Mouse (Mus musculus) kidney, postnatal 10 days (tissue): Measurements from ENCODE around the gene Ppp2r5d.

Source experiments
- DNase-seq: peaks from one replicate; pipeline ENCODE4 v3.0.0; 2021; ENCODE audit warnings: mixed read lengths

Ppp2r5d gene

DNA sequence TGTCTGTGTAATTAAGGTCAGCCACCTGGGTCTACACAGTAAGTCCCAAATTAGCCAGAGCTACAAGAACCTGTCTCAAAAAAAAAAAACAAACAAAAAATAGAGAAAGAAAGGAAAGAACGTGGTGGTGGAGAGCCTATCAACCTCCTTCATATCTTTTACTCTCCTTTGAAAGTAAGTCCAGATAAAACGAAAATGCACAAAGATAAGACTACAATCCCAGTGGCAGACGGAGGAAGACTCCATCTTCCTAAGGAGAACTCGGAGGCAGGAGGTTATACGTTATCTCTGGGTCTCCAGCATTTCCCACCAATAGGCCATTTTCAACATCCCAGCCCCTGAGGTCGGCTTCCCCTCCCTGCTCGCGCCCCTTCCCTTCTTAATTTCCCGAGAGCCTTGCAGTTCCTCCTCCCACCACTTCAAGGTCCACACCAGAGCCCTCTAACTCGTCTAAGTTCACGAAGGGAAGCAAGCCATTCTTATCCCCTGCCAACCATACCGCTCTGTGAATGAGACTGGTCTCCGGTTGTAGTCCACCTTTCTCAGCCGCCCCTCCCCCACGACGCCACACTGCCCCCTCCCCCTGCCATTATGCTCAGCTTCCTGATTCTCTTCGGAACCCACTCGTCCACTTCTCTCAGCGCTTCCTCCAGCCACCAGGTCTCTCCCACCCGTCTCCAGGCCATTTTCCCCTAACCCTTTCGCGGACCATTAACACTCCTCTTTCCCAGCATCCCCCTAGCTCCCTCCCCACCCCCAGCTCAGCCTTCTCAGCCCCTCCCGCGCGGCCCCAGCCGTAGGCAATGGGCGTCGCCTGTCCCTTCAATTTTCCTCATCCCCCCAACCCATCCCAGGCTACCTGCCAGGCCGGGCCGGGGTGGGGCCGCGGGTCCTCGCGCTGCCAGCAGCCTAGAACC is 24.8 kb downstream of the Ppp2r5d start:
- DNase-seq: peak; percentile 79

DNA sequence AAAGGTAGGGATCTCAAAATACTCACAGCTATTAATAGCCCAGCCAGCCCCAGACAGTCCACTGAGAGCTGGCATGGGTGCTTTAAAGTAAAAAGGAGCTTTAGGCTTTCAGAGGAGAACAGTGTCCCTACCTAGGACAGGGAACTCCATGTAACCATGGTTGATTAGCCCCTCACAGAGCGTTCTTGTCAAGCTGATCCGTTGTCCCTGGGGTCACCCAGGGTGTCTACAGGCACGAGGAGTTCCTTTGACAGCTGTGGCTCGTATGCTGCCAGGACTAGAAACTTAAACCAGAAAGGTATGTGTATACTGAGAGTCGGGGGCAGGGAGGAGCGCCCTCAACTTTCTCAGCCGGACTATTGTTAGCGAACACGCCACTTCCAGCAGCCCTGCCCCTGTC is 26.0 kb downstream of the Ppp2r5d start:
- DNase-seq: no peak

DNA sequence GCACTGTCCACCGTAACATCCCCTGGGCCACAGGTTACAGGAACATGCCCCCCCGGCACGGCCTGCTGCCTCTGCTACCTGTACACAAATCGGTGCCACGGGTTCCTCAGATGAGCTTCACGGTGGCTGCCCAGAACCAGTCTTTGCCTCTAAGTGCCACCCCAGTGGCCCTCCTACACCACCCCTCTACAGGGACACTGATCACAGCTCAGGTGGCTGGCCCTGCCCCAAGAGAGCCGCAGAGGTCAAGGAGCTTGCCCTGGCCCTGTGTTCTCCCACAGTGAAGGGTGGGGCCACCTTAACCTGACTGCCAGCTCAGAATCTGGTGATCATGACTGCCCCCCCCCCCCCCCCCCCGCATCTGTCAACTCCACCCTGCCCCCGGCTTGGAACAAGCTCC is 26.5 kb downstream of the Ppp2r5d start, which contains the start of gene Mea1:
TSS of gene Mea1 (plus strand) at position 378 of the 400 bp plus-strand sequence.
- no peak for DNase-seq

DNA sequence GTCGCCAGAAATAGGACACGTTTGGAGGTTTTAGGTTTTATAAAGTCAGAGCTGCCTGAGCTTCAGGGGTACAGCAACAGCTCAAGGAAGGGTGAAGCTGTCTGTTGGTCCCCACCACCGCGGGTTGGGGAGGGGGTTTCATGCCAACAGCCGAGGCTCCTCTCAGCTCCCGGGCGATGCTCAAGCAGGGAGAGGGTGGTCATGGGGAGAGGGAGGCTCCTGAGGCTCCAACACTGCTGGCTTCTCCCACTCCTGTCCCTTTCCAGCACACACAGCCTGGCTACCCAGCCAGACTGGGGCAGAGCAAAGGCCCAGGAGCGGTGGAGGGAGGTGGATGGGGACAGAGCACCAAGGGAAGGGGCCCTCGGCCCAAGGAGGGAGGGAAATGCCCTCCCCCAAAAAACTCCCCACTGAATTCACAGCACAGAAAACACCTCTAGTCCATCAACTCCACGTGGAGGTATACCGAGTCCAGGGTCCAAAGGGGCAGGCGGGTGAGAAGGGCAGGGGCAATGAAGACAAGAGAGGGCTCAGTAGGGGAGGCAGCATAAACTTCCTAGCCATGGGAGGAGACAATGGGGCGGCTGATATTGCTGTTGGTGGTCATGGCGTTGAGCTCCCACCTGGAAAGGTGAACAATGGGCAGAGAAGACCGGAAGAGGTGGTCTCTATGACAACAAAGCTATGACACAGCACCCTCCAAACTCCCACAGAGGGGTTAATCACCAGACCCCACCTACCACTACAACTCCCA is 30.2 kb downstream of the Ppp2r5d start:
- DNase-seq: no peak

DNA sequence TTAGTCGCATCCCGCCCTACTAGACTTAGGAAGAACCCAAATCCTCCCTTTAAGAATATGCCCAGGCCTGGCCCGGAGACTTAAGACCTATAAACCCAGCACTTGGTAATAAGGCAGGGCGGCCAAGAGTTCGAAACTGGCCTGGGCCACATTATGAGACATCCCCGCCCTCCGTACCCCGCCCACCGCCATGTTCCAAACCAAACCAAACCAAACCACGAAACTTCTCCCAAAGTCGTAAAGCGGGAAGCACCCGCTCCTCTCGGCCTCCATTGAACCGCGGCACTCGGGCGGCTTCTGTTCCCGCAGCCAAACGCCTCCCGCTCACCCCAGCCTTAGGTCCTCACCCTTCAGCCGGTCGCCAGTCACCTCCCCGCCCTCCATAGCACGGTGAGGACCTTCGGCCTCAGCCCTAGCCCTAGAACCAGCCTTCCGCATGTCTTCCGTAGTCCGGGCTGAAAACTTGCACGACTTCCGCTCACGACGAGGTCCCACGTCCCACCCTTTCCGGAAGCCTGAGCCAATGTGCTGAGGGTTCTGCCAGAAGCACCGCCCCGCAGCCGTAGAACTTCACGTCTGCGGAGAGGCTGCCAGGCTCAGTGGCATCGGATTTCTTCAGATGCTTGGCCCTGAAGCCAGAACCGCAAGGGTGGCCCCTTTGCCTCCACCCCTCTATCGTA is 30.9 kb downstream of the Ppp2r5d start, which contains the start of gene Rrp36:
TSS of gene Rrp36 (minus strand) at position 503 of the 680 bp plus-strand sequence.
- peak; percentile 95 for DNase-seq

DNA sequence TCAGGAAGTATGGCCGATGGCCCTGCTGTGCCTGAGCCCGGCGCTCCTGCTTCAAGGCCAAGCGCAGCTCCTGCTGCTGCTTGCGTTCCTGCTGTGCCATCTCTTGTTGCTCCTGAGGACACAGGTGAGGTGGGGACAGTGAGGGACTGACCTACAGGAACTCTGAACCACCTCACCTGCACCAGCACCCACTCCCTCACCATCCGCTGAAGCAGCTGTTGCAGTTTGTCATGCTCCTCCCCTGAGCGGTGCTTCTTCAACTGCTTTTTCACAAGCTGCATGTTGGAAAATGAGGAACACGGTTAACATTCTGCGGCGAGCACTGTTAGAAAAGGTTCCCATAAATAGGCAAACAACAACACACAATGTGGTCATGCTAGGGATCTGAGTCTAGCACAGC is 35.0 kb downstream of the Ppp2r5d start:
- no peak for DNase-seq

DNA sequence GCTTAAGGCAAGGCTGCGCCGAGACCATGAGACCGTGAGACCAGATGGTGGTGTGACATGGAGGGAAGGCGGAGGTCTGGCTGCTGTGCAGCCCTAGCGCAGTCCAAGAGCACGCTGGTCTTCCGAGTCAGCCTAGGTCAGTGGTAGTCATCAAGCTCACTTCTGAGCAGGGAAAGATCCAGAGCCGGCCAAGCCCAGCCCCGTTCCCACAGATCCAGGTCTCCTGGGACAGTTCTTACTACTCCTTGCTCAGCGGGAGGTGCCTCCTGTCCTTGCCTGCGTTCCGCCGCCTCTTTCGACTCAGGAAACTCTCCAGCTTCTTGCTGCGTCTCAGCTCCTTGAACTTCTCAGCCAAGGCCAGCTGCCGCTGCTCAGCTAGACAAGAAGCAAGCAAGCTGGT is 37.2 kb downstream of the Ppp2r5d start:
- no peak for DNase-seq

DNA sequence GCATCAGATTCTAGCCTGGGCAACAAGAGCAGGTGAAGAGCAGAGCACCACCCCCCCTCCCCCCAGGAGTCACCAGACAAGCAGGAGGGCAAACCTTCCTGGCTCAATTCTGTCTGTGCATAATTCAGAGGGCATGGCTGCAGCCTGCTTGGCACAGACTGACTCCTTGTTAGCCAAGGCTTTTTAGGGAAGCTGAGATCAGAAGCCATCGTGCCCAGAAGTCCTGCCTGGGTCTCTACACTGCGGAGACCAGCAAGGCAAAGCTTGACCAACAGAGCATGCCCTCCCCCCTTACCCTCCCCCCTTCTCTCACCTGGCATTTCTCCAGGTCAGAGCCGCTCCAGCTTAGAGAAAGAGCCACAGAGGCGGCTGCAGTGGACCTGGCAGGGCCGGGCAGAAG is 42.2 kb downstream of the Ppp2r5d start:
- peak; percentile 54 for DNase-seq

GRCm38 (mm10) chr17:46661981-46662380 is 42.9 kb downstream of the Ppp2r5d start:
- DNase-seq: no peak

DNA sequence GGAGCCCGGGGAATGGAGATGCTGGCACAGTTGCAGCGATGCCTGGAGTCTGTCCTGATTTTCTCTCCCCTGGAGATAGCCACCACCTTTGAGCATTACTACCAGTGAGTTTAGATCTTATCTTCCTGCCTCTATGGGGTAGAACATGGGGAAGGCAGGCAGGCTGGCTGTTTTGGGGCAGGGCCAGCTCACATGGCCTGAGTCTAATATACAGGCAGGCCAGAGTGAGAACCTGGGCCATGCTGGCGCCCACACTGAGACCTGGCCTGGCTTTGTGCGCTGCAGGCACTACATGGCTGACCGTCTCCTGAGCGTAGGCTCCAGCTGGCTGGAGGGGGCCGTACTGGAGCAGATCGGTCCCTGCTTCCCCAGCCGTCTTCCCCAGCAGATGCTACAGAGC is 43.6 kb downstream of the Ppp2r5d start:
- no peak for DNase-seq

DNA sequence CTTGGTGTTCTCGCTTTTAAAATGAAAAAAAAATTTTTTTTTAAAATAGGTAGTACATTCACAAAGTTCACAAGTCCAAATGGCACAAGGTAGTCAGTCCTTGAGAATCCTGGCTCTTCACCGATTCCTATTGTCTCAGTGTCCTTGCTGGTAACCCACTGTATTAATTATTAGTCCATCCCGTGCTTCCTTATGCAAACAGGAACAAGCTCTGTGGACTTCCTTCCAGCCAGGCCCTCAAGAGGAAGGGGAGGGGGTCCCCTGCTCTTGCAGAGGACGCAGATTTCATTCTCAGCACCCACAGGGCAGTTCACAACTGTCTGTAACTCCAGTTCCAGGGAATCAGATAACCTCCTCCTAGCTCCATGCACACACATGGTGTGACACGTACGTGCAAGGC is 48.9 kb downstream of the Ppp2r5d start:
- DNase-seq: no peak

- DNase-seq: no peak
Measured at GRCm38 (mm10) chr17:46651755-46652547, 53.0 kb downstream of the Ppp2r5d start.

- DNase-seq: no peak
Measured at GRCm38 (mm10) chr17:46651292-46651691, 53.6 kb downstream of the Ppp2r5d start.

- peak; percentile 97 for DNase-seq
Measured at GRCm38 (mm10) chr17:46650232-46651031, 54.5 kb downstream of the Ppp2r5d start, which contains the start of gene Cul7. Gene Cul7 (plus strand): TSS chr17:46650337.

DNA sequence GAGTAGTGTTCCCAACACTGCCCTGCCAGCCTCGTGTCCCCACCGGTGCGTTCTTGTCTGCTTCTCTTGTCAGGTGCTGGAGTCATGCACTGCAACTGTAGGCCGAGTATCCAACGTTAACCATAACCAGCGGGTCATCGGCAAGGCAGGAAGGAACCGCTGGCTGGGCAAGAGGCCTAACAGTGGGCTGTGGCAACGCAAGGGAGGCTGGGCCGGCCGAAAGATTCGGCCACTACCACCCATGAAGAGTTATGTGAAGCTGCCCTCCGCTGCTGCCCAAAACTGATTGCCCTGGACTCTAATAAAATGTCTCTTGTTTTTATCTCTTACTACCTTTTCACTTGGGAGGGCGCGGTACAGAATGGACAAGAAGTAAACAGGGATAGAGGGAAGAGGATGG is 55.1 kb downstream of the Ppp2r5d start:
- DNase-seq: peak; percentile 60

DNA sequence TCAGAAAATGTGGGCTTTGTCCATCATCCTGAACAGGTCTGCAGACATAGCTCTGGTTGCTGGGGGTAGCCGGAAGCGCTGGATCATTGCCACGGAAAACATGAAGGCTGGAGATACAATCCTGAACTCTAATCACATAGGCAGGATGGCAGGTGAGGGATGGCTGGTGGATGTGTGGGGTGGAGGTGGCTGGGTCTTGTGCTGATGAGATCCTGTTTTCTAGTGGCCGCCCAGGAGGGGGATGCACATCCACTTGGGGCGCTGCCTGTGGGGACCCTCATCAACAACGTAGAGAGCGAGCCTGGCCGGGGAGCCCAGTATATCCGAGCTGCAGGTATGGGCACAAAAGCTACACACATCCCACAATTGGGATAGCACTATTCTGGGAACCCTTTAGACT is 56.5 kb downstream of the Ppp2r5d start:
- DNase-seq: no peak

- no peak for DNase-seq
Measured at GRCm38 (mm10) chr17:46647279-46647678, 57.6 kb downstream of the Ppp2r5d start.

GRCm38 (mm10) chr17:46646322-46646662 is 58.6 kb downstream of the Ppp2r5d start:
- DNase-seq: no peak

DNA sequence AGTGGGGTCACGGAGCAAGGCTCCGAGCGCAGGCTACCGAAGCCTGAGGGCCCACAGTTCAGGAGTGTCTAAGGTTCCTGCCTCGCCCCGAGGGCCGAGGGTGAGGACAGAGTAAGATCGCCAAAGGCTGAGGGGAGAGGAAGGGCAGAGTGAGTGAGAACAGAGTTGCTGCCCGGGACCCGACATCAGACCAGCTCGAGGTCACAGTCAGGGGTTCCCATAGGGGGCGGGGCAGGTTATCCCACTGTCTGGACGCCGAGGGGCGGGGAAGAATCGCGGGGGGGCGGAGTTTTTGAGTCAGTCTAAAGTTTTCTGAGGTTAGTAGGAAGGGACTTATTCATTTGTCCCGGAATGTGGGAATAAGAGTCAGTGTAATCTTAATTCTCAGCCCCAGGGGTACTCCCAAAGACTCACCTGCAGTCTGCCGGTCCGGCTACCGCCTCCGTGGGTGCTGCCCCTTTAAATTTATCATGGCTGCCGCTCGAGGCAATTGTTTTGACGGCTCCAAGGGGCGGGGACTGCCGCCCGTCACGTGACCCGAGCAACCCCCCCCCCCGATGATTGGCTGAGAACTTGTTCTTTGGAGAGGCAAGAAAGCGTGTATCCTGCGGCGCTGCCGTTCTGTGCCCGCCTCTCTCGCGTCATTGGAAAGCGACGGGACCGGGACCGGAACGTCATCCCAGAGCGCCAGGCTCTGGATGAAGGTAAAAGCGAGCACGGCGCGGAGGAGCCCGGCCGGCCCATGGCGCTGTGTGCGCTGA is 59.2 kb downstream of the Ppp2r5d start, which contains the start of the genes Klc4 and Mrpl2:
TSS of gene Klc4 (minus strand) at position 462 of the 761 bp plus-strand sequence.
TSS of gene Mrpl2 (plus strand) at position 669 of the 761 bp plus-strand sequence.
- DNase-seq: peak; percentile 99

GRCm38 (mm10) chr17:46644916-46645475 is 59.9 kb downstream of the Ppp2r5d start:
- peak; percentile 87 for DNase-seq
